Mouse (Mus musculus) layer of hippocampus, adult 9-10 months (tissue): ENCODE measurements around the gene Kcnd3.
"Not testable (repeated sequence)": the region's sequence is repeated elsewhere in the genome, so short reads cannot be mapped to it uniquely, and the experiment has no call there.

Experiments used
- DNase-seq: peaks from one replicate; pipeline ENCODE4 v3.0.0; 2022; ENCODE audit warnings: low spot score

The Kcnd3 gene

DNA sequence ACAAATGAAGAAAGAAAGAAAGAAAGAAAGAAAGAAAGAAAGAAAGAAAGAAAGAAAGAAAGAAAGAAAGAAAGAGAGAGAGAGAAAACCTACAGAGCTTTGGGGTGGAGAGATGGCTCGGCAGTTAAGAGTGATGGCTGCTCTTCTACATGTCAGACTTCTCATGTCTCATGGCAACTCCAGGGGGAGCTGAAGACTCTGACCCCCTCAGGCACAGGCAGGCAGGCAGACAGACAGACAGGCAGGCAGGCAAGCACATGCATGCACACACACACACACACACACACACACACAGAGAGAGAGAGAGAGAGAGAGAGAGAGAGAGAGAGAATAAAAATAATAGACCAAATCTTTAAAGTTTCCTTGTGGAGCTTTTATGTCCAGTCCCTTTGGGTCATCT is 248.7 kb downstream of the Kcnd3 start:
- not testable (repeated sequence) for DNase-seq

DNA sequence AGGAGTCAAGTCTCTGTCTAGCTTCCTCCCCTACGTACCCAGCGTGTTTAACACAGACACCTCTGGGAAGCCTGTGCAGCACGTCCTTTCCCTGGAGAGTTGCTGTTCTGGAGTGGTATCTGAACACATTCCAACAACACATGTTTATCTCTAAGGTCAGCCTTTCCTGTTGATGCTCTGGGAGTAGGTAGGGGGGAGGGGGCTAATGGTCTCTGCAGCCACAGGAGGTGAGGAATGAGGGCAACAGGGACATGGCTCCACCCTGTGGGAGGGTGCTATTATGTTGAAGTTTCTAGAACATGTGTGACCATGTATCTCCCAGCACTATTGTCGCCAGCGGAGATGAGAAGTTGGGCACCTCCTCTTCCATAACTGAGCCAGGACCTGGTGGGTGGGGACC is 249.3 kb downstream of the Kcnd3 start:
- DNase-seq, result no peak

DNA sequence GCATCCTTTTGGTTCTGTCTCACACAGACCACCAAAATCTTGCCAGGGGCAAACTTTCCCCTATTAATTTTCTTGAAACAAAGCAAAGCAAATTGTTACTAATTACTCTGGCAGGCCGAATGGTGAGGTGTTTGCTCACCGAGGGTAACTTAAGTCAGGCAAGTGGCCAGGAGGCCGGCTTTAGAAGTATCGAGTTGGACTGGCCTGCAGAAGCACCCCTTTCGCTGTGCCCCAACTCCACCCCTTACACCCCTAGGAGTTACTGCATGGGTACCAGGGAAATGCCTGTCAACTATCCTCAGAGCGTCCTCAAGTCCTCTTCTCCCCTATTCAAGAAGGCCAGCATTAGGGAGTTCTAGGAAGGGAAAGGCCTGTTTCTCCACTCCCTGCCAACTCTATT is 251.4 kb downstream of the Kcnd3 start:
- DNase-seq, result no peak

DNA sequence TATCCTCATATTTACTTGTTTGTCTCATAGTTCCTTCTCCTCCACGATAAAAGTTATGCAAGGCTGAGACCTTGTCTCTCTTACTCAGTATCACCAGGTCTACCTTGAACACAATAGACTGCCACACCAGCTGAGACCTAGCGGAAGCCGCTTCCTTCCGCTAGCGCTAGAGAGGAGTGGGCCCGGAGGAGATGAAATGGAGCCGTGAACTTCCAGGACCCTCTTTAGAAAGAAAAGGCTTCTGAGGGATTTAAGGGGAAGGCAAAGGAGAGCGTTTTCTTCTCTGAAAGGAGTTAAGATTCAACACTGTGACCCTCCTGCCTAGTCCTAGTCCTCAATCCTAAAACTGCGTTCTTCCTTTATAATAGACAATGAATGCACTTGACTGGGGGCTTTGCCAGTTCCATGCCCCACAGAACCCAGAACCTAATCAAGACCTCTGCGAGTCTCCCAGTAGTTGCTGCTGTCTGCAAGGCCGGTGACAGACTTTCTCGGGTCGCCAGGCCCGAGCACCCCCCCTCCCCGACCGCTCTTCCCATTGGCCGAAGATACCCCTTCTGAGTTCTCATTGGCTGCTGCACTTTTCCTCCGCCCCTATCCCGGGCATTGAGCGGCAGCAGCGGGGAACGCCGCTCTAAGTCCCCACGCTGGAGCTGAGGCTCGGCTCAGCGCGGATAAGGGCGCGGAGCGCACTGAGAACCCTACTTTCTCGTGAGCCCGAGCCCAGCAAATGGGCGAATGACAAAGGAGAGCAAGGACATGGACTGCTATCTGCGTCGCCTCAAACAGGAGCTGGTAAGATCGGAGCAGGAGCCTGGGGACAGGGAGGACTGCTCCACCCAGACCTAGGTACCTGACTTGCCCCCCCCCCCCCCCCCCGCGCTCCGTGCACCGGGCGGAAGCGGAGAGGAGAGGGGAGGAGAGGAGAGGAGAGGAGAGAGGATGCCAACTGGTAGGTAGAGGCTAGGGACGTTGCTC is 252.2 kb downstream of the Kcnd3 start, which contains the start of gene Inka2:
TSS of gene Inka2 (plus strand) at position 569 of the 978 bp plus-strand sequence.
- DNase-seq, result no peak

DNA sequence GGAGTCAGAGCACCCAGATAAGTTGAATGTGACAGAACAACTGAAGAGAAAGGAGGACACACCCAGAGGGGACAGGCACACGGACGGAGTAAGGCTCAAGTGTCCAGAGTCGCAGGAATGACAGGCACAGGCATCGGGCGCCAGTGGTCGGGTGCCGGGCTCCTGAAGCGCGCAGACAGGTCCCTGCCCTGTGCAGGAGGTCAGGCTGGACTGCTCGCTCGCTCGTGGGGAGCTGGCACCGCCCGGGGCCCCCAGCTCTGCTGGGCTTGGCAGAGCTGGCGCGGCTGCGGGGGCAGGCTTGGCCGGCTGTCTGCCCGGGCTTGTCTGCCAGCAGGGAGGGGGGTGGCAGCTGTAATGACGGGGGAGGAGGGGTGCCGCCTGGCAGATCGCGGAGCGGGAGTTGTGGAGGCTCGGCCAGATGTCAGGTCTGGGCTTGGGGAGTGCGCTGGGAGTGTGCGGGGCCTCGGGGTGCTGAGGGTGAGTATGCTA is 253.0 kb downstream of the Kcnd3 start:
- no peak for DNase-seq

DNA sequence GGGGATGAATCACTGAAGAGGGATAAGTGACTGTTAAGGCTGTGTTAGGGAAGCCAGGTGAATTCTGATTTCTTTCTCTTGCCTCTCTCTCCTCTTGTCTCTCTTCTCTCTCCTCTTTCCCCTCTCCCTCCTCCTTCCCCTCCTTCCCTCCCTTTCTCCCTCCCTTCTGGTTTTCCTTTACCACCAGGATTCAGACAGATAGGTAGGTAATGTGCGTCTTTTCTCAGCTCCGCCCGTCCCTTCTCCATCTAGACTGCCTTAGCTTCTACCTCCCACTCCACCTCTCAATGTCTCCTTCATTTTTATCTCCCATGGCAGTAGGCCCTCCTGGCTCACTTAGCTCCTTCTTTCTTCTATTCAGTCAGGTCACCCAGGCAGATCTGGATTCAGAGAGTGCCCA is 253.4 kb downstream of the Kcnd3 start:
- no peak for DNase-seq

DNA sequence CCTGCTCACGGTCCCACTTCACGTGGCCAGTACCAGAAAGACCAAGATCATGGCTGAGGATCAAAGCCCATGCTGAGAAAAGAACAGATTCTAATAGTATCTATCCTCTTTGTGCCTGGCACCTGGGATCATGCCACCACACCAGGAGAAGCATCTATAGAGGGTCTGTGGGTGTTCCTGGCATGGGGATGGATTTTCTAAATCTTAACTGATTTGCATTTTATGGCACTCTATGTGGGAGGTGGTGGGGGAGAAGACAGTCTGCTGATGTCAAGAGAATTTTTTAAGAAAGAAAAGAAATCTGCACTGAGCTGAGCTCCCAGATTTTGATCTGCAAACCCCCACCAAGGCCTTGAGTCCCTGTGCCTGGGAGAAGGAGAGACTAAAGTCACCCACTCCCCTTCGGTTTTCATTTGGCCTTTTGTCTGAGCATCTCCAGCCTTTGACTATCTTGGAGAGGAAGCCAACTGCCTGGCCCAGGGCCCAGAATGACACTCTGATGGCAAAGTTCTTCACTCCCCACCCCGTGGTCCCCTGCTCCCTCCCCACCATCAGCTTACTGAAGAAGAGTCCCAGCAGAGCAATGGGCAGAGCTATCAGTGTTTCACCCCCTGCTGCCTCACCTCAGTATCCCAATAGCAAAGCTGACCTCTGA is 254.4 kb downstream of the Kcnd3 start:
- no peak for DNase-seq

DNA sequence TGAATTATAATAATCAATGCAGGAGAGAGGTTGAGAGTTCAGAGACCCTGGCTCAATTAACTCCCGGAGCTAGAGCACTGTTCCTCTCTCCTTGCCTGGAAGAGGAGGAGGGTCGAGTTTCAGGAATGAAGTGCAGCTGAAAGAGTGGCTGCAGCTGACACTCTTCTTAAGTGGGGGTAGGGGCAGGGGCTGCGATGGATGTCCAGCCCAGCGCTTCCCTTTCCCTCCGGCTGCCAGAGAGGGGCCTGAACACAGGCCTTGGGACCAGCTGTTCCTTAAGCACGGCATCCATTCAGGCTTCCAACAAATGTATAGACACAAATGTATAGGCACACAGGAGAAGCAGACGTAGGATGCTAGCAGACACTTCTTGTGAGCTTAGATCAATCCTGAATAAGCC is 255.5 kb downstream of the Kcnd3 start:
- DNase-seq, result no peak

DNA sequence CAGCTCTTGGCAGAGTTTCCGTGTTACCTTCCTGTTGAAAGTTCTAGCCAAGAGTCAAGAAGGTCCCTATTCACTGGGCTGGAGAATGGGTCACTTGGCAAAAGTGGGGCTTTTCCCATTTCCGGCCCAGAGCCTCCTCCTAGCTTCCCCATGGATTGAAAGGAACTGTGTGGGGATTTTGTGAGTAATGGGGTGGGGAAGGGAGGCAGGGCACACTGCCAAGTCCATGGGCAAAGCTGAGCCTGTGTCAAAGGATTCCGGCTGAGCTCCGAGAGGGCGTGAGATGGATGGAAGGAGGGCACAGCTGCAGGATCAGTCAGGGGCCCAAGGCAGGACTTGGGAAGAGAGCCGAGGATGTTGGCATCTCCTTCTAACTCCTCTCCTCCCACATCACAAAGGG is 258.1 kb downstream of the Kcnd3 start:
- no peak for DNase-seq

DNA sequence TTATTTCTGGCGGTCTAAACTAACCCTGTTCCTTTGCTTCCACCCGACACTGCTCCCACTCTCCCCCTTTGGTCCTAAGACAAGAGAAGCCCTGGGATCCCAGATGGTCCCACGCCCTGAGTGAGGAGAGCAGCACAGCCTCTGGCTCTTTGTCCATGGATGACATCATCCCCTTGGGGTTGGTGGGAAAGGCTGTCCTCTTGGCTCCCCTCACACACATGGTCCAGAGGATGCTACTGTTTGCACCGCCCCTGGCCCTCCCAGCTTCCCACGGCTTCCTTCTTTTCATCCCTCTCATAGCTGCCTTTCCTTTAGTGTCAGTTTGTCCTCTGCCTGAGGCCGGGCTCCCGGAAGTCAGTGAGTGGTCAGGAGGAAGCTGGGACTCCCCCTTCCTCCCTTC is 259.6 kb downstream of the Kcnd3 start:
- DNase-seq, result no peak

DNA sequence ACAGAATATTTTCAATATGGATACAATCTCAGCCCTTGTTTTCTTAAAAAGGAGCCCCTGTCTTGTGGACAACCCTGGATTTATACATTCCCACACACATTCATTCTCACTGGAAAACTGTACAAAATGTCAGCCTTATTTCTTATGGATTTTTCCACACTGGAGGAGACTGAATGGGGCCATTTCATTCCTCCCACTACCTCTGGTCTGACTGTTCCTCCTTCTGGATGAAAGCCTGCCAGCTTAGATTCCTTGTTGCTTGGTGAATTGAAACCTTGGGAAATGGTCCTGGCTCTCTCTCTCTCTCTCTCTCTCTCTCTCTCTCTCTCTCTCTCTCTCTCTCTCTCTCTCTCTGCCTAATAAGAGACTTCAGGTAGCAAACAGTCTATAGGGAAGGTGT is 260.7 kb downstream of the Kcnd3 start:
- DNase-seq, result no peak

DNA sequence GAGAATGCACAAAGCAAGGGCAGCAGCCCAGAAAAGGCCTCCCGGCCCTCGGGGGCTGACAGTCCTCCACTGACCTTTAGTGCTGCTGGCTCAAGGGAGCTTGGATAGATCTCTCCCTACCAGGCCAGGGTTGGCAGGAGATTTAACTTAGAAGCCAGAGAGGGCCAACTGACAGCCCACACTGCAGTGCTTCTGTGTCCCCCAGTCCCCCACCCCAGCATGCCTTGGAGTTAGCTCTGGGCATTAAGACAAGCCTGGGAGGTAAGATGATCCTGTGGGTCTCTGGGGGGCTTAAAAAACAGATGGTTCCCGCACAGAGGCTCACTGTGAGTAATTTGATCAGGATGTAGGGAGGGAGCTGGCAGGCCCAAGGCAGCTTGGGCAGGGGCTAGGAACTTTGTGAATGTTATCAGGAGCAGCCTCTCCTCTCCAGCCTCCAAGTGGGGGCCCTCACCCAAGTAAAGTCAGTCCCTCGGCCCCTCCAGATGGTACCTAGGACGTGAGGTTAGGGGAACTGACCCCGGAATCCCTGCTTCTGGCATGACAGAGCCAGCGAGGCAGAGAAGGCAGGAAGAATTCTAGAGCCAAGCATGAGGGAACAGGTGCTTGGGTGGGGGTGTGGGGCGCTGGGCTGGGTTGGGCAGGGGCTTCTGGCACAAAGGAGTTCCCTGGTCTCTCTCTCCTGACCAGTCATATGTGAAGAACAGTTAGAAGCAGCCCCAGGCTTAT is 262.1 kb downstream of the Kcnd3 start:
- no peak for DNase-seq

DNA sequence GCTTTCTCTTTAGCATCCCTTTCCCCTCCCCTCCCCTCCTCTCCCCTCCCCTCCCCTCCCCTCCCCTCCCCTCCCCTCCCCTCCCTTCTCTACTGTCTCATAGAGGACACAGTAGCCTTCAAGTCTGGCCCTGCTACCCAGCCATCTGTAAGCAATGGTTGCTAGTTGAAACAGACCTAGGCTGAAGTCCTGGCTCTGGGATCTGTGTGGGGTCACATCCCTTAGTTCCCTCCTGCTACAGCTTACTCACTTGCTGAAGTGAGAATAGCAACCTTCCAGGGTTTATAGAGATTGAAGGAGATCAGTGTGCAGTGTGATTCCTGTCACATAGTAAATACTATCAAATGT is 262.7 kb downstream of the Kcnd3 start:
- no peak for DNase-seq

DNA sequence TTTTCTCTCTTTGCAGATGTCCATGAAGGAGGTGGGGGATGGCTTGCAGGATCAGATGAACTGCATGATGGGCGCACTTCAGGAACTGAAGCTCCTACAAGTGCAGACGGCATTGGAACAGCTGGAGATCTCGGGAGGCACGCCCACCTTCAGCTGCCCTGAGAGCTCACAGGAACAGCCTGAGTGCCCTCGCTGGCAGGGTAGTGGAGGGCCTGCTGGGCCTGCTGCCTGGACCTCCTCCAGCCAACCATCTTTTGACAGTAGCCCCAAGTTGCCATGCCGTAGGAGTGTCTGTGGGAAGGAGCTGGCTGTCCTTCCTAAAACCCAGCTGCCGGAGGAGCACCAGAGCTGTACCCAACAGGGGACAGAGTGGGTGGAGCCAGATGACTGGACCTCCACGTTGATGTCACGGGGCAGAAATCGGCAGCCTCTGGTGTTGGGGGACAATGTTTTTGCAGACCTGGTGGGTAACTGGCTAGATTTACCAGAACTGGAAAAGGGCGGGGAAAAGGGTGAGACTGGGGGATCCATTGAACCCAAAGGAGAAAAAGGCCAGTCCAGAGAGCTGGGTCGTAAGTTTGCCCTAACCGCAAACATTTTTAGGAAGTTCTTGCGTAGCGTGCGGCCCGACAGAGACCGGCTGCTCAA is 264.3 kb downstream of the Kcnd3 start:
- no peak for DNase-seq

DNA sequence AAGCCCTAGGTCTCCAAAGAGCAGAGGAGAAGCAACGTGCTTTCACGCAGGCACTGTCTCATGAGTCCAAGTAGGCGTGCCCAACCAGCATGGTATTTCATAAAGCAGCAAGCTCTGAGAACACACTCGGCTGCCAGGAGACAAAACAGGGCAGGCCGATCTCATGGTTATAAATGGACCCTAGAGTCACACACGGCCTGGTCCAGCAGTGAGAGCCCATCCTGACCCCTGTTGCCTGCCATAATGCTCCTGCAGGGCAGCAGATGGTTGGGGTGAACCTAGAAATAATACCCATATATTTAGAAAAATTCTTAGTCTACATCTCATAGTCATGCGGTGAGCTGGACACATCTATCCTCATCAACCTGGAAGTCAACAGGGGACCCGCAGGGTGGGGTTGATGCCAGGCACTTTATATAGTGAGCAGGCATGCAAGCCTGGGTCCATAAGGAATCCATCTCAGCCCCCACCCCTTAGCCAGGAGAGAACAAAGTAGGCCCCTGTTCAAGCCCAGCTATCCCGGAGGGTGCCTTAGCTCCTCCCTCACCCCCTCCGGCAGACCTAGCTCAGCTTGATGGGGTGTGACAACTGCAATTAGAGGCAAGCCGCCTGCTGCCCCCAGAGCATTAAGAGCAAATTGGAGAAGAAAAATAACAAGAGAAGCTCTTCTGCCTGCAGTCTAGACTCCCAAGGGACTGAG is 265.9 kb downstream of the Kcnd3 start:
- DNase-seq, result no peak

DNA sequence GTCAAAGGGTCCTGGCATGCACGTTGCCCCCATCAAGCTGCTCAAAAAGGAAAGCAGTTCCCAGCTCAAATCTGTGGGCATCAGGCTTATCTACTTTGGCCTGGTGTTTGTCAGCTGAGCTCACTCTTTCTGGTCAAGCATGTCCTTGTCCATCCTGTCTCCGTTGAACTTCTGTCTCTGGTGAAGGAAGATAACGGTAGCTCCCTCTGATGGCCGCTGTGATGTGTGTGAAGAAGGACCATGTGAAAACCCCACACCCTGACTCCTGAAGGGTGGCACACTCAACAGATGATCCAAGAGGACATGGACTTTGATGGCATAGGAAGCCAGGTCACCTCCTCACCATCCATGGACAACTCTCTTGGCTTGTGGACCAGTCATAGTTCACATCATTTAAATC is 266.6 kb downstream of the Kcnd3 start:
- DNase-seq, result no peak

DNA sequence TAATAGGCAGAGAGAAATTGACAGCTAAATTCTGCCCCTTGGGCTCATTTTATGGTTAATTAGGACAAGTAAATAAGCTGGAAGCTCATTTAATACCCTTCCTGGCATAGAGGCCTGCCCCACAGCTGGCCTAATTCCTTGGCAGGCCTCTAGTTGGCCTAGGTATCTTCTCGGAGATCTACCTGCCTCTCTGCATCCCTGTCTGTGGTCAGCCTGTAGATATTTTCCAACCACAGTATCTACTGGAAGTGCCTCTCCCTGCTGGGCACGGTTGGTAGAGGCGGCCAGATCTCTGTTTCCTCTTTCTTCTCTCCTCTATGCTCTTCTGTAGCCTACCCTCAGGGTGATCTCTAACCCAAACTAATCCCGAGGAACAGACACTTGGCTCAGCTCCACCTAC is 267.8 kb downstream of the Kcnd3 start:
- DNase-seq, result no peak

DNA sequence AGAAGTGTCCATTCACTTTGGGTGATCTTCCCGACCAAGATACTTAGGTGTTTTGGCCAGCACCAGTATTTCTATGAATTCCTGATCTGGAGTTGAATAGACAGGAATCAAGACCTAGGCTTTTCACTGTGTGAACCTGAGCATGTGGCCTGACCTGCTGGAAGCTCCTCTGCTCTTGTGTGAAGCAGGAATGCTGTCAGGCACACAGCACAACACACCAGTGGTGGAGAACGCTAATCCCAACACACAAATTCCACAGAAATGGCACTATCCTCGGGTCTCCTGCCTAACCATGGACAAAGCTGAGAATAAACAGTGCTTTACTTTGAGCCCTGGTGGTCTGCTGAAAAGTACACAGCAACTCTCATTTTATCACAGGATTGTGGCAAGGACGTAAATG is 268.4 kb downstream of the Kcnd3 start:
- DNase-seq, result no peak

DNA sequence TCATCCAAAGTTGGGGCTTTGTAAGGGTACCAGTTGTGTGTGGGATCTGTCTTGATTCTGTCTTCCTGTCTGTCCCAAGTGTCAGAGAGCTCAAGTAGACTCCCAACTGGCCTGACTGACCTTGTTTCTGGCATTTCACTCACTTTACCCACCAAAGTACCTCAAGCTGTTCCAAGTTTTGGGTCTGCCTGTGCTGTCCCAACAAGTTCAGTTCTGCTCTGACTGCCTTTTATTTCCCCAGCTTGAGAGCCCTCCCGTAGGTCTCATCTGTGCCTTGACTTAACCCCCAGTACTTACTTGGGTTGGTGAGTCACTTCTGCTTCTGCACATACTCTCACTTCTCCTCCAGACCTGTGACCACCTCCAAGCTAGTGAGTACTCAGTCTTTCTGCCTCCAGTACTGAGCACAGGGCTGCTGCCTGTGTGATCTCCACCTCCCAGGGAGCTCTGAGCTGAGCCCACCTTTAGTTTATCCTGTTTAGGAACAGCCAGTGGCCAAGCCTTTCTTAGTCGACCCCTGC is 269.6 kb downstream of the Kcnd3 start:
- DNase-seq, result no peak

DNA sequence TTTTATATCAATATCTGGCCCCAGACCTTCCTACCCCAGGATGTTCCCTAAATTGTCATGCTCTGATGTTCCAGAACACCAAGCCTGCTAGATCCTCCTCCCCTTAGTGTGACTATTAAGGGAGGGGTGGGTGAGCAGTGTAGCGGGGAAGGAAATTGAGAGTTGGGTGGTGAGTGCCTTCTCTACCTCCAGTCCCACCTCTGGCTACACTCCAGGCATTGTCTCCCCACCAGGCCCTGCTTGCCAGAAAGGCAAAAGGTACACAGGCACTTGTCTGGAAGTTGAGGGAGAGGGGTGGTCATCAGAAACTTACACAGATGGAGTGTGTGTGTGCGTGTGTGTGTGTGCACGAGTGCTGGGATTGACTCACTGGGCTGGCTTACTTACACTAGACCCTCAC is 270.4 kb downstream of the Kcnd3 start:
- DNase-seq, result no peak
